Mouse (Mus musculus) forebrain, embryonic 12.5 days (tissue): Measurements from ENCODE around the gene Dido1. TPM values are rescaled to one million over a fixed set of nuclear protein-coding genes. Genes with fewer than 3 reads are reported as not detected.

ENCODE experiments used
- ATAC-seq: fragments of 200-750 bp; cut with Nextera tagmentation; 2 replicates; pipeline ENCODE4 v1.8.0; 2017; ENCODE audit warnings: moderate TSS enrichment; ENCODE audit not compliant: low FRiP score
- H3K27ac ChIP-seq: fragments of 300-500 bp; sonication (generic); 2 replicates; pipeline ENCODE4 v1.5.1; 2016; ENCODE audit warnings: mild to moderate bottlenecking
- H3K27me3 ChIP-seq: fragments of 300-500 bp; sonication (generic); 2 replicates; pipeline ENCODE4 v1.6.1; 2016; ENCODE audit warnings: mild to moderate bottlenecking
- H3K36me3 ChIP-seq: fragments of 300-500 bp; sonication (generic); replicated peaks from 2 replicates; pipeline ENCODE4 v1.6.1; 2016; ENCODE audit warnings: mild to moderate bottlenecking
- H3K4me1 ChIP-seq: fragments of 300-500 bp; sonication (generic); 2 replicates; pipeline ENCODE4 v1.6.1; 2016
- H3K4me2 ChIP-seq: fragments of 300-500 bp; sonication (generic); 2 replicates; pipeline ENCODE4 v1.6.1; 2016; ENCODE audit warnings: mild to moderate bottlenecking, moderate library complexity
- H3K4me3 ChIP-seq: fragments of 300-500 bp; sonication (generic); replicated peaks from 2 replicates; pipeline ENCODE4 v1.5.1; 2016; ENCODE audit warnings: mild to moderate bottlenecking
- H3K9ac ChIP-seq: fragments of 300-500 bp; sonication (generic); 2 replicates; pipeline ENCODE4 v1.6.1; 2016; ENCODE audit warnings: mild to moderate bottlenecking
- H3K9me3 ChIP-seq: fragments of 300-500 bp; sonication (generic); 2 replicates; pipeline ENCODE4 v1.6.1; 2016
- WGBS: fragments of 180-500 bp; shearing (Covaris S2); methylation state at CpG from one replicate; pipeline ENCODE4 v1.1.7; 2016; 5-methylcytosine and 5-hydroxymethylcytosine counted together
- polyA plus RNA-seq: library from polyadenylated mRNA; unstranded; fragments of >200 nt; fragmentation: Nextera tagmentation; extraction: Ambion mirVana; gene quantifications from 2 replicates; pipeline ENCODE4 v1.2.1, GENCODE M21; 2016

Dido1 gene
- polyA plus RNA-seq, 1 experiment from 2014 or later, result 42.2 TPM

- Histone ChIP-seq H3K4me2 (no peak overlapping the region), H3K9ac (no peak overlapping the region), H3K4me1 (no peaks in the 10 kb centered on the region), H3K4me3 (no peak overlapping the region), H3K27ac (no peak overlapping the region), H3K36me3 (no peaks in the 10 kb centered on the region), H3K27me3 (no peaks in the 10 kb centered on the region), H3K9me3 (no peaks in the 10 kb centered on the region)
- no peak for ATAC-seq
- WGBS, result 79% methylated on average over 4 of the region's 4 CpGs
Measured at GRCm38 (mm10) chr2:180610283-180610682, 99.5 kb downstream of the Dido1 start.

Other genes starting within 250 kb of the Dido1 start
- 0.55 and 0.67 TPM in 2 replicates for gene Ntsr1, start 210.0 kb downstream of the Dido1 start, polyA plus RNA-seq
- gene Mrgbp, start 128.7 kb downstream of the Dido1 start, polyA plus RNA-seq, result 49.7 and 50.5 TPM in 2 replicates
- gene Ogfr, start 120.8 kb downstream of the Dido1 start, polyA plus RNA-seq, result 96.7 and 96.8 TPM in 2 replicates
- 25.7 and 28.6 TPM in 2 replicates for gene Col9a3, start 112.2 kb downstream of the Dido1 start, polyA plus RNA-seq
- gene Tcfl5, start 67.3 kb downstream of the Dido1 start, polyA plus RNA-seq, result 0.15 and 0.26 TPM in 2 replicates
- gene Gid8, start 118 bp upstream of the Dido1 start, polyA plus RNA-seq, result 52.0 and 54.7 TPM in 2 replicates
- gene Slc17a9, start 15.3 kb upstream of the Dido1 start, polyA plus RNA-seq, result 0.37 and 0.55 TPM in 2 replicates
- gene Bhlhe23, start 66.9 kb upstream of the Dido1 start, polyA plus RNA-seq, result 1.3 and 3.2 TPM in 2 replicates
- gene Ythdf1, start 210.9 kb upstream of the Dido1 start, polyA plus RNA-seq, result 62.6 and 64.5 TPM in 2 replicates
- 0.11 and 0.41 TPM in 2 replicates for gene Birc7, start 219.0 kb upstream of the Dido1 start, polyA plus RNA-seq
- 39.4 and 43.5 TPM in 2 replicates for gene Nkain4, start 244.7 kb upstream of the Dido1 start, polyA plus RNA-seq